Mouse (Mus musculus): ENCODE measurements at regions not wholly inside any gene's neighbourhood (a gene's known extent, or its start where the extent isn't known, plus 50 kb on each side); places are given as distances from the start of the nearest gene placed in this dataset.

GRCm38 (mm10) chr12:109662179-109662578 lies 62.0 kb upstream of the Rtl1 start:
- DNase-seq: no peak
- intact Hi-C loops (cut with DNase I): no loop called here

- intact Hi-C loops (cut with DNase I): no loop called here
- no peak for DNase-seq
Observed at GRCm38 (mm10) chr12:109674766-109675165, 74.6 kb upstream of the Rtl1 start.

- DNase-seq: no peak
Observed at GRCm38 (mm10) chr12:109694046-109694445, 93.9 kb upstream of the Rtl1 start.

GRCm38 (mm10) chr12:109694801-109695430 lies 94.8 kb upstream of the Rtl1 start:
- DNase-seq: no peak
- intact Hi-C loops (cut with DNase I): no loop called here

More at GRCm38 (mm10) chr12:109694046-109694445, 93.9 kb upstream of the Rtl1 start:
- intact Hi-C loops (cut with DNase I): no loop called here

- intact Hi-C loops (cut with DNase I): no loop called here
- DNase-seq: no peak
Observed at GRCm38 (mm10) chr12:109706820-109707219, 106.7 kb upstream of the Rtl1 start.

GRCm38 (mm10) chr12:109709661-109710060 lies 109.5 kb upstream of the Rtl1 start:
- no peak for DNase-seq
- intact Hi-C loops (cut with DNase I): no loop called here

- intact Hi-C loops (cut with DNase I): no loop called here
- DNase-seq: no peak
Observed at GRCm38 (mm10) chr12:109711392-109711791, 111.3 kb upstream of the Rtl1 start.

- intact Hi-C loops (cut with DNase I): no loop called here
- no peak for DNase-seq
Observed at GRCm38 (mm10) chr12:109711946-109712345, 111.8 kb upstream of the Rtl1 start.

- intact Hi-C loops (cut with DNase I): no loop called here
- no peak for DNase-seq
Observed at GRCm38 (mm10) chr12:109712386-109712785, 112.3 kb upstream of the Rtl1 start.

- no peak for DNase-seq
- intact Hi-C loops (cut with DNase I): no loop called here
Observed at GRCm38 (mm10) chr12:109713041-109713440, 112.9 kb upstream of the Rtl1 start.

- DNase-seq: no peak
- intact Hi-C loops (cut with DNase I): no loop called here
Observed at GRCm38 (mm10) chr12:109714061-109714460, 113.9 kb upstream of the Rtl1 start.

- no peak for DNase-seq
- intact Hi-C loops (cut with DNase I): no loop called here
Observed at GRCm38 (mm10) chr12:109716991-109717390, 116.9 kb upstream of the Rtl1 start.

GRCm38 (mm10) chr12:109718036-109718435 lies 117.9 kb upstream of the Rtl1 start:
- no peak for DNase-seq
- intact Hi-C loops (cut with DNase I): no loop called here

GRCm38 (mm10) chr12:109738201-109738600 lies 138.1 kb upstream of the Rtl1 start:
- intact Hi-C loops (cut with DNase I): no loop called here
- DNase-seq: no peak

GRCm38 (mm10) chr12:109738911-109739310 lies 138.8 kb upstream of the Rtl1 start:
- intact Hi-C loops (cut with DNase I): no loop called here
- DNase-seq: no peak

- intact Hi-C loops (cut with DNase I): no loop called here
- DNase-seq: no peak
Observed at GRCm38 (mm10) chr12:109742486-109742885, 142.4 kb upstream of the Rtl1 start.

- DNase-seq: no peak
- intact Hi-C loops (cut with DNase I): no loop called here
Observed at GRCm38 (mm10) chr12:109743036-109743650, 143.0 kb upstream of the Rtl1 start.

GRCm38 (mm10) chr12:109744186-109744585 lies 144.1 kb upstream of the Rtl1 start:
- DNase-seq: no peak
- intact Hi-C loops (cut with DNase I): no loop called here

GRCm38 (mm10) chr12:109745731-109746484 lies 145.8 kb upstream of the Rtl1 start:
- no peak for DNase-seq
- intact Hi-C loops (cut with DNase I): no loop called here

GRCm38 (mm10) chr12:109747201-109747600 lies 147.1 kb upstream of the Rtl1 start:
- DNase-seq: no peak
- intact Hi-C loops (cut with DNase I): no loop called here

- intact Hi-C loops (cut with DNase I): no loop called here
- no peak for DNase-seq
Observed at GRCm38 (mm10) chr12:109747776-109748175, 147.6 kb upstream of the Rtl1 start.

Measured in heart, postnatal 36 days (tissue).